9 mouse cellular contexts compared by ENCODE assay signal in genomic region chr14:61757823-61758175, GRCm38 (mm10).
DNase-seq lines count a peak whose midpoint lies in the region; ATAC-seq lines count a peak whose summit lies in the region.
"Had no signal": no experiment of that assay in that cellular context is flagged by ENCODE, and none has a peak within 500 bp of the region (broad histone marks: within the 10 kb centered on the region; RNA-seq: fewer than 3 reads in every experiment).

No protein-coding gene starts in this region.

- H3K4me2 ChIP-seq in kidney, embryonic 15.5 days, result peak overlapping the region; percentile 60
- peak overlapping the region; percentile 53 for H3K4me2 ChIP-seq in embryonic facial prominence, embryonic 14.5 days (ENCODE audit: low read depth, low read length)
- peak overlapping the region; percentile 57 for H3K4me2 ChIP-seq in intestine, embryonic 15.5 days (replicated peaks)
- H3K4me2 ChIP-seq in midbrain, embryonic 16.5 days (ENCODE audit: low read length), result peak overlapping the region; percentile 65

- no peaks in the 10 kb centered on the region for H3K27me3 ChIP-seq in kidney, embryonic 15.5 days
- H3K27me3 ChIP-seq in embryonic facial prominence, embryonic 14.5 days (replicated peaks; ENCODE audit: control insufficient read depth, insufficient read depth, low read length), result no peaks in the 10 kb centered on the region
- H3K27me3 ChIP-seq in intestine, embryonic 15.5 days (replicated peaks), result no peaks in the 10 kb centered on the region
- H3K27me3 ChIP-seq in midbrain, embryonic 16.5 days (ENCODE audit: control insufficient read depth, insufficient read depth, low read depth, low read length), result no peaks in the 10 kb centered on the region

- H3K27ac ChIP-seq in kidney, embryonic 15.5 days, result peak overlapping the region; percentile 45; the same call in 1 of the 2 replicates
- H3K27ac ChIP-seq in embryonic facial prominence, embryonic 14.5 days (replicated peaks; ENCODE audit: low read depth, low read length), result peak overlapping the region; percentile 46
- H3K27ac ChIP-seq in intestine, embryonic 15.5 days, result no peak overlapping the region
- no peak overlapping the region for H3K27ac ChIP-seq in midbrain, embryonic 16.5 days (ENCODE audit: low read length)

- DNase-seq in kidney, adult 11 months, result no peak
- DNase-seq in embryonic facial prominence, embryonic 14.5 days (ENCODE audit: low spot score), result peak; percentile 56
- no peak for DNase-seq in cerebellum, adult 11 months
- no peak for DNase-seq in right cerebral cortex, postnatal 4 days
- no peak for DNase-seq in embryo, embryonic 10 days (ENCODE audit: low spot score)

- H3K4me1 ChIP-seq in kidney, embryonic 15.5 days, result peaks cover 11% of the 10 kb centered on the region
- peaks cover 12% of the 10 kb centered on the region for H3K4me1 ChIP-seq in embryonic facial prominence, embryonic 14.5 days (ENCODE audit: control insufficient read depth, insufficient read depth, low read length)
- no peaks in the 10 kb centered on the region for H3K4me1 ChIP-seq in intestine, embryonic 15.5 days (replicated peaks)
- H3K4me1 ChIP-seq in midbrain, embryonic 16.5 days (ENCODE audit: control insufficient read depth, insufficient read depth, low read length), result peaks cover 5% of the 10 kb centered on the region; the same call in 1 of the 2 replicates

- 0 out of 2 replicates have a peak overlapping the region, but pooled peaks have one; percentile 7 for H3K9ac ChIP-seq in kidney, embryonic 15.5 days
- H3K9ac ChIP-seq in embryonic facial prominence, embryonic 14.5 days (ENCODE audit: low read depth, low read length), result no peak overlapping the region
- no peak overlapping the region for H3K9ac ChIP-seq in intestine, embryonic 15.5 days
- no peak overlapping the region for H3K9ac ChIP-seq in midbrain, embryonic 16.5 days (ENCODE audit: low read depth, low read length)

- WGBS in kidney, embryonic 15.5 days, result 41% methylated on average over 7 of the region's 7 CpGs
- WGBS in embryonic facial prominence, embryonic 14.5 days, result 16% methylated on average over 7 of the region's 7 CpGs
- WGBS in intestine, embryonic 15.5 days, result 28% methylated on average over 7 of the region's 7 CpGs
- 12% methylated on average over 7 of the region's 7 CpGs for WGBS in midbrain, embryonic 16.5 days

- no peaks in the 10 kb centered on the region for H3K9me3 ChIP-seq in kidney, embryonic 15.5 days (replicated peaks)
- H3K9me3 ChIP-seq in embryonic facial prominence, embryonic 14.5 days (ENCODE audit: control insufficient read depth, low read length), result no peaks in the 10 kb centered on the region
- no peaks in the 10 kb centered on the region for H3K9me3 ChIP-seq in intestine, embryonic 15.5 days
- H3K9me3 ChIP-seq in midbrain, embryonic 16.5 days (replicated peaks; ENCODE audit: control insufficient read depth, low read length, poor library complexity, severe bottlenecking), result no peaks in the 10 kb centered on the region
- H3K9me3 ChIP-seq: G1E had no signal

- no peaks in the 10 kb centered on the region for H3K36me3 ChIP-seq in kidney, embryonic 15.5 days
- no peaks in the 10 kb centered on the region for H3K36me3 ChIP-seq in embryonic facial prominence, embryonic 14.5 days (ENCODE audit: control insufficient read depth, insufficient read depth, low read length)
- no peaks in the 10 kb centered on the region for H3K36me3 ChIP-seq in intestine, embryonic 15.5 days
- H3K36me3 ChIP-seq in midbrain, embryonic 16.5 days (ENCODE audit: control insufficient read depth, insufficient read depth, low read length), result no peaks in the 10 kb centered on the region
- H3K36me3 ChIP-seq: G1E had no signal

- peak overlapping the region; percentile 19; the same call in 1 of the 2 replicates for H3K4me3 ChIP-seq in kidney, embryonic 15.5 days (replicated peaks)
- H3K4me3 ChIP-seq in embryonic facial prominence, embryonic 14.5 days (ENCODE audit: low read depth, low read length), result no peak overlapping the region
- H3K4me3 ChIP-seq in intestine, embryonic 15.5 days (replicated peaks), result no peak overlapping the region
- H3K4me3 ChIP-seq in midbrain, embryonic 16.5 days (ENCODE audit: low read depth, low read length), result peak overlapping the region; percentile 28; the same call in 1 of the 2 replicates

- ATAC-seq in kidney, embryonic 15.5 days (replicated peaks; ENCODE audit: low FRiP score), result no peak
- 0 out of 2 replicates have a peak, but pooled peaks have one; percentile 16 for ATAC-seq in embryonic facial prominence, embryonic 14.5 days (ENCODE audit: low read depth)
- ATAC-seq in intestine, embryonic 15.5 days, result no peak
- ATAC-seq in midbrain, embryonic 16.5 days, result peak; percentile 64; the same call in 1 of the 2 replicates

Comparison
In these comparisons a context has a peak if more than half of its experiments do, and no peak if none do; other contexts are left out.
1. ATAC-seq: peak in embryonic facial prominence, embryonic 14.5 days (single experiment) and midbrain, embryonic 16.5 days (single experiment); none in kidney, embryonic 15.5 days (single experiment) and intestine, embryonic 15.5 days (single experiment).
2. H3K27ac ChIP-seq: peak in kidney, embryonic 15.5 days (single experiment) and embryonic facial prominence, embryonic 14.5 days (single experiment); none in intestine, embryonic 15.5 days (single experiment) and midbrain, embryonic 16.5 days (single experiment).
3. H3K4me3 ChIP-seq: peak in kidney, embryonic 15.5 days (single experiment) and midbrain, embryonic 16.5 days (single experiment); none in embryonic facial prominence, embryonic 14.5 days (single experiment) and intestine, embryonic 15.5 days (single experiment).
4. Peak in every context shown above with its lines, with median percentiles within 50 percentile points of each other: H3K4me2 ChIP-seq.